Mouse (Mus musculus) hindbrain, postnatal 0 days (tissue): ENCODE measurements around the gene Ndufs2. TPM values are rescaled to one million over a fixed set of nuclear protein-coding genes. Genes with fewer than 3 reads are reported as not detected.
A peak's percentile ranks its signal among the peaks of the same experiment; 100 is the strongest.

Source experiments
- ATAC-seq: fragments of 200-750 bp; cut with Nextera tagmentation; 2 replicates; pipeline ENCODE4 v1.8.0; 2017; ENCODE audit warnings: mild to moderate bottlenecking, moderate TSS enrichment, moderate library complexity
- DNase-seq: peaks from one replicate; pipeline ENCODE4 v3.0.0-alpha.2; 2015; ENCODE audit warnings: low spot score
- H3K27ac ChIP-seq: fragments of 300-500 bp; sonication (generic); 2 replicates; pipeline ENCODE4 v1.5.1; 2014; ENCODE audit warnings: mild to moderate bottlenecking
- H3K27me3 ChIP-seq: fragments of 300-500 bp; sonication (generic); 2 replicates; pipeline ENCODE4 v1.6.1; 2014; ENCODE audit warnings: low read length, mixed read lengths; ENCODE audit not compliant: insufficient read depth
- H3K36me3 ChIP-seq: fragments of 300-500 bp; sonication (generic); 2 replicates; pipeline ENCODE4 v1.6.1; 2014; ENCODE audit warnings: low read length, mixed read lengths; ENCODE audit not compliant: insufficient read depth
- H3K4me1 ChIP-seq: fragments of 300-500 bp; sonication (generic); 2 replicates; pipeline ENCODE4 v1.6.1; 2014; ENCODE audit warnings: antibody characterized with exemption, low read length, mixed read lengths; ENCODE audit not compliant: insufficient read depth
- H3K4me2 ChIP-seq: fragments of 300-500 bp; sonication (generic); 2 replicates; pipeline ENCODE4 v1.6.1; 2014; ENCODE audit warnings: low read depth, mild to moderate bottlenecking, low read length, moderate library complexity, mixed read lengths
- H3K4me3 ChIP-seq: fragments of 300-500 bp; sonication (generic); 2 replicates; pipeline ENCODE4 v1.5.1; 2014; ENCODE audit warnings: low read length
- H3K9ac ChIP-seq: fragments of 300-500 bp; sonication (generic); replicated peaks from 2 replicates; pipeline ENCODE4 v1.6.1; 2014; ENCODE audit warnings: mild to moderate bottlenecking, low read length, moderate library complexity, mixed read lengths
- H3K9me3 ChIP-seq: fragments of 300-500 bp; sonication (generic); 2 replicates; pipeline ENCODE4 v1.6.1; 2016; ENCODE audit warnings: low read length, mixed read lengths
- CTCF ChIP-seq: IDR thresholded peaks from 2 replicates; pipeline ENCODE4 v1.5.1; 2016; ENCODE audit warnings: antibody characterized with exemption, control low read depth, low read depth
- WGBS: fragments of 180-500 bp; shearing (Covaris S2); extraction: QIAGEN DNeasy Blood & Tissue Kit; methylation state at CpG from one replicate; pipeline ENCODE4 v1.1.7; 2014; 5-methylcytosine and 5-hydroxymethylcytosine counted together
- polyA plus RNA-seq: library from polyadenylated mRNA; unstranded; fragments of >200 nt; fragmentation: Nextera tagmentation; extraction: Ambion mirVana; gene quantifications from 2 replicates; pipeline ENCODE4 v1.2.1, GENCODE M21; 2015
- total RNA-seq: library from RNA; depleted of rRNA; stranded (reverse); fragments of >200 nt; gene quantifications from 2 replicates; pipeline ENCODE4 v1.2.3, GENCODE M21; 2014

Gene Ndufs2
- total and polyA plus RNA-seq, 2 experiments from 2014 or later, result 234 to 286 TPM

GRCm38 (mm10) chr1:171283188-171284160 is 32.3 kb upstream of the Ndufs2 start:
- Histone ChIP-seq H3K27me3 (no peaks in the 10 kb centered on the region), H3K4me2 (no peak overlapping the region), H3K4me3 (no peak overlapping the region), H3K36me3 (peaks cover 20% of the 10 kb centered on the region; the same call in 1 of the 2 replicates), H3K27ac (no peak overlapping the region), H3K4me1 (peaks cover 12% of the 10 kb centered on the region), H3K9me3 (no peaks in the 10 kb centered on the region), H3K9ac (no peak overlapping the region)
- WGBS, result 91% methylated on average over 18 of the region's 18 CpGs
- ATAC-seq, result no peak
- no peak for TF ChIP-seq CTCF
- no peak for DNase-seq

GRCm38 (mm10) chr1:171282086-171282805 is 31.1 kb upstream of the Ndufs2 start:
- ATAC-seq (no peak), DNase-seq (no peak)
- H3K36me3 ChIP-seq, result peaks cover 31% of the 10 kb centered on the region
- 0 out of 2 replicates have a peak overlapping the region, but pooled peaks have one; percentile 85 for H3K27ac ChIP-seq
- H3K4me3 ChIP-seq, result no peak overlapping the region
- H3K9ac ChIP-seq, result no peak overlapping the region
- TF ChIP-seq CTCF, result no peak
- WGBS, result 76% methylated on average over 18 of the region's 18 CpGs
- H3K4me1 ChIP-seq, result peaks cover 12% of the 10 kb centered on the region
- no peaks in the 10 kb centered on the region for H3K9me3 ChIP-seq
- H3K27me3 ChIP-seq, result no peaks in the 10 kb centered on the region
- peak overlapping the region; percentile 95; the same call in 1 of the 2 replicates for H3K4me2 ChIP-seq

DNA sequence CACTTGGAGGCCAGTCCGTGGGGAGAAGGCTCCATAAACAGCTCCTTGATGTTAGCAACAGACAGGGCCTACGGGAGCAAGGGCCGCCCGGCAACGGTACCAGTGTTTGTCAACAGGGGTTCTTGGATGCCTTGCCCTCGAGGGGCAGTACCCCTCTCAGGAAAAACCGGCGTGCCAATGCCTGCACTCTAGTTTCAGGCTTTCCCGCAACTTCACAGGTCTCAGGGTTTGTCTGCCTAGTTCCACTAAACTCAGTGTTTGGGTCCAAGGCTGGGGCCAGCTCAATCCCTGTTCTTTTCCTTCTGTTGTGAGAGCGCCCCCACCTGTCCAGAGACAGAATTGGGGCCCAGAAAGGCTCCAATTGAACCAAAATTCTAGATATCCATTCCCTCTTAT is 30.3 kb upstream of the Ndufs2 start:
- Histone ChIP-seq H3K36me3 (peaks cover 38% of the 10 kb centered on the region), H3K4me1 (peaks cover 9% of the 10 kb centered on the region), H3K9ac (peak overlapping the region; percentile 37), H3K4me2 (peak overlapping the region; percentile 95), H3K9me3 (no peaks in the 10 kb centered on the region), H3K27me3 (no peaks in the 10 kb centered on the region), H3K4me3 (peak overlapping the region; percentile 68), H3K27ac (peak overlapping the region; percentile 85)
- DNase-seq, result peak; percentile 78
- WGBS, result 0% methylated on average over 10 of the region's 10 CpGs
- peak; percentile 56 for ATAC-seq
- peak; percentile 69 for TF ChIP-seq CTCF

- DNase-seq, result peak; percentile 98
- peaks cover 39% of the 10 kb centered on the region for H3K36me3 ChIP-seq
- WGBS, result under 1% methylated on average over 26 of the region's 26 CpGs
- no peaks in the 10 kb centered on the region for H3K27me3 ChIP-seq
- ATAC-seq, result peak; percentile 97
- H3K9ac ChIP-seq, result peak within 1 kb of the TSS; percentile 59
- H3K4me1 ChIP-seq, result peaks cover 6% of the 10 kb centered on the region
- no peaks in the 10 kb centered on the region for H3K9me3 ChIP-seq
- H3K27ac ChIP-seq, result peak within 1 kb of the TSS; percentile 85
- H3K4me2 ChIP-seq, result peak within 1 kb of the TSS; percentile 95
- TF ChIP-seq CTCF, result no peak
- H3K4me3 ChIP-seq, result peak within 1 kb of the TSS; percentile 68
Measured at GRCm38 (mm10) chr1:171280916-171281527, 29.8 kb upstream of the Ndufs2 start, which contains the start of gene Ppox. Gene Ppox, minus strand, starts transcription at chr1:171281186.

- H3K27ac ChIP-seq, result no peak overlapping the region; the same call in 1 of the 2 replicates
- H3K4me3 ChIP-seq, result peak overlapping the region; percentile 68
- peak; percentile 10 for ATAC-seq
- H3K9ac ChIP-seq, result peak overlapping the region; percentile 59
- WGBS, result 1% methylated on average over 25 of the region's 25 CpGs
- peaks cover 37% of the 10 kb centered on the region for H3K36me3 ChIP-seq
- H3K27me3 ChIP-seq, result no peaks in the 10 kb centered on the region
- H3K4me1 ChIP-seq, result peaks cover 6% of the 10 kb centered on the region
- no peak for DNase-seq
- H3K4me2 ChIP-seq, result peak overlapping the region; percentile 95
- H3K9me3 ChIP-seq, result no peaks in the 10 kb centered on the region
- TF ChIP-seq CTCF, result no peak
Measured at GRCm38 (mm10) chr1:171280250-171280915, 29.2 kb upstream of the Ndufs2 start.

DNA sequence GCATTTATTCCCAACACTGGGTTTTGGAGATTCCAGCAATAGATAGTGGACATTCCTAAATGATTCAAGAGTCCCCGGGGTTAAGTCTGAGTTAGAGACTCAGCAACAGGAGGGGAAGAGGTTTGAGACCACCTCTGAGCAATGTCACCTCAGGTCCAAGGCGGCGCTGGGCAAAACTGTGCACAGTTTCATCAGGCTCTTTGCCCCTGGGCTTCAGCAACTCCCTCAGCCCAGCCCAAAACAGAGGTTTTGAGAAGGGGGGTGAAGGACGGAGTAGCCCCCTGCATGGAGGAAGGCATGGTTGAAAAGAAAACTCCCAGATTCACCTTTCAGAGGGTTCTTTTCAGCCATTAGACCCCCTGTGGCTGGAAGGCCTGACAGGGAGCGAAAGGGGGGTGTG is 28.5 kb upstream of the Ndufs2 start:
- Histone ChIP-seq H3K4me1 (peaks cover 6% of the 10 kb centered on the region), H3K4me2 (peak overlapping the region; percentile 95), H3K9ac (no peak overlapping the region), H3K9me3 (no peaks in the 10 kb centered on the region), H3K27me3 (no peaks in the 10 kb centered on the region), H3K27ac (no peak overlapping the region), H3K4me3 (peak overlapping the region; percentile 68; the same call in 1 of the 2 replicates), H3K36me3 (peaks cover 39% of the 10 kb centered on the region)
- DNase-seq (no peak), ATAC-seq (no peak)
- TF ChIP-seq CTCF, result no peak
- 59% methylated on average over 5 of the region's 5 CpGs for WGBS
